Comparison of ENCODE assay signal across 19 mouse cellular contexts in genomic region chr16:90359750-90360149, GRCm38 (mm10). TPM values are rescaled to one million over a fixed set of nuclear protein-coding genes. Genes with fewer than 3 reads are reported as not detected.
A peak's percentile ranks its signal among the peaks of the same experiment; 100 is the strongest.
DNase-seq lines count a peak whose midpoint lies in the region; ATAC-seq and TF ChIP-seq lines count a peak whose summit lies in the region.
"Had no signal": no experiment of that assay in that cellular context is flagged by ENCODE, and none has a peak within 500 bp of the region (broad histone marks: within the 10 kb centered on the region; RNA-seq: fewer than 3 reads in every experiment).

No protein-coding gene starts in this region.

- H3K9ac ChIP-seq in forebrain, embryonic 13.5 days: no peak overlapping the region
- H3K9ac ChIP-seq in forebrain, postnatal 0 days: no peak overlapping the region
- H3K9ac ChIP-seq in heart, embryonic 14.5 days (ENCODE audit: low read length): peak overlapping the region; percentile 31
- H3K9ac ChIP-seq: hindbrain, embryonic 15.5 days; liver, embryonic 13.5 days; neural tube, embryonic 15.5 days had no signal

- H3K27ac ChIP-seq in forebrain, embryonic 13.5 days: 0 out of 2 replicates have a peak overlapping the region, but pooled peaks have one; percentile 2
- no peak overlapping the region for H3K27ac ChIP-seq in forebrain, postnatal 0 days (ENCODE audit: low read depth, low read length)
- H3K27ac ChIP-seq in heart, embryonic 14.5 days (replicated peaks in 1 of 2; ENCODE audit: control insufficient read depth in 1 of 2, insufficient read depth in 1 of 2, low read depth in 2 of 2, low read length in 2 of 2): peak overlapping the region; percentile 76 to 88; a peak in 3 of 4 replicates
- peak overlapping the region; percentile 34; the same call in 1 of the 2 replicates for H3K27ac ChIP-seq in limb, embryonic 10.5 days
- H3K27ac ChIP-seq: hindbrain, embryonic 15.5 days; liver, embryonic 13.5 days; midbrain, embryonic 10.5 days; neural tube, embryonic 15.5 days had no signal

- no peaks in the 10 kb centered on the region for H3K36me3 ChIP-seq in forebrain, embryonic 13.5 days (ENCODE audit: poor library complexity, severe bottlenecking)
- no peaks in the 10 kb centered on the region for H3K36me3 ChIP-seq in forebrain, postnatal 0 days (ENCODE audit: insufficient read depth)
- H3K36me3 ChIP-seq in heart, embryonic 14.5 days (ENCODE audit: control insufficient read depth, insufficient read depth, low read length): no peaks in the 10 kb centered on the region
- no peaks in the 10 kb centered on the region for H3K36me3 ChIP-seq in limb, embryonic 10.5 days
- H3K36me3 ChIP-seq: hindbrain, embryonic 15.5 days; liver, embryonic 13.5 days; midbrain, embryonic 10.5 days; neural tube, embryonic 15.5 days had no signal

- WGBS in forebrain, embryonic 13.5 days: 18% methylated on average over 4 of the region's 4 CpGs
- WGBS in forebrain, postnatal 0 days: 8% methylated on average over 4 of the region's 4 CpGs
- WGBS in heart, embryonic 14.5 days: 18% methylated on average over 4 of the region's 4 CpGs
- 27% methylated on average over 4 of the region's 4 CpGs for WGBS in limb, embryonic 10.5 days

- TF ChIP-seq CTCF in forebrain, postnatal 0 days (IDR thresholded peaks at IDR 0.05; ENCODE audit: low read depth): no peak

- H3K4me2 ChIP-seq in forebrain, embryonic 13.5 days: no peak overlapping the region
- H3K4me2 ChIP-seq in forebrain, postnatal 0 days (ENCODE audit: low read depth): no peak overlapping the region
- peak overlapping the region; percentile 53 for H3K4me2 ChIP-seq in heart, embryonic 14.5 days (ENCODE audit: low read length)
- H3K4me2 ChIP-seq: hindbrain, embryonic 15.5 days; liver, embryonic 13.5 days; neural tube, embryonic 15.5 days had no signal

- no peak for ATAC-seq in forebrain, embryonic 13.5 days
- ATAC-seq in forebrain, postnatal 0 days: no peak
- ATAC-seq in heart, embryonic 14.5 days (ENCODE audit: insufficient number of reproducible peaks, insufficient read depth, low FRiP score, low read depth): no peak

- no peak overlapping the region for H3K4me3 ChIP-seq in forebrain, embryonic 13.5 days
- H3K4me3 ChIP-seq in forebrain, postnatal 0 days (ENCODE audit: low read depth, low read length): no peak overlapping the region
- H3K4me3 ChIP-seq in heart, embryonic 14.5 days (ENCODE audit: control insufficient read depth in 1 of 2, insufficient read depth in 1 of 2, low read depth in 1 of 2, low read length in 2 of 2): no peak overlapping the region
- H3K4me3 ChIP-seq in limb, embryonic 10.5 days: no peak overlapping the region
- H3K4me3 ChIP-seq: hindbrain, embryonic 15.5 days; liver, embryonic 13.5 days; midbrain, embryonic 10.5 days; neural tube, embryonic 15.5 days had no signal

- no peak for DNase-seq in forebrain, postnatal 0 days
- no peak for DNase-seq in heart, postnatal 4 days
- DNase-seq in R1 (ENCODE audit: low read depth, low spot score): peak; percentile 48
- DNase-seq in limb, embryonic 10.5 days (ENCODE audit: low spot score): no peak
- no peak for DNase-seq in thymus, postnatal 25 days
- DNase-seq in cerebellum, adult 9-10 months: no peak
- DNase-seq: adrenal gland, adult 2 months; B cell, adult 2 months; cerebellum, adult 8-10 months; gastrocnemius, postnatal 14 days; kidney, adult 11 months; kidney, postnatal 10 days; liver, embryonic 13.5 days; right cerebral cortex, postnatal 4 days had no signal

- peaks cover 13% of the 10 kb centered on the region for H3K4me1 ChIP-seq in forebrain, embryonic 13.5 days
- 0 out of 2 replicates have a peak, but pooled peaks cover 6% of the 10 kb centered on the region for H3K4me1 ChIP-seq in forebrain, postnatal 0 days (ENCODE audit: insufficient read depth)
- peaks cover 20 to 28% of the 10 kb centered on the region in 2 experiments for H3K4me1 ChIP-seq in heart, embryonic 14.5 days (ENCODE audit: control insufficient read depth in 2 of 2, insufficient read depth in 2 of 2, low read length in 2 of 2)
- H3K4me1 ChIP-seq in limb, embryonic 10.5 days: peaks cover 60% of the 10 kb centered on the region
- H3K4me1 ChIP-seq: liver, embryonic 13.5 days had no signal

- H3K9me3 ChIP-seq in forebrain, embryonic 13.5 days (replicated peaks): no peaks in the 10 kb centered on the region
- H3K9me3 ChIP-seq in forebrain, postnatal 0 days (ENCODE audit: low read length): no peaks in the 10 kb centered on the region
- no peaks in the 10 kb centered on the region for H3K9me3 ChIP-seq in heart, embryonic 14.5 days (ENCODE audit: control insufficient read depth, low read length)
- no peaks in the 10 kb centered on the region for H3K9me3 ChIP-seq in limb, embryonic 10.5 days (replicated peaks)
- H3K9me3 ChIP-seq: hindbrain, embryonic 15.5 days; liver, embryonic 13.5 days; midbrain, embryonic 10.5 days; neural tube, embryonic 15.5 days had no signal

- no peaks in the 10 kb centered on the region for H3K27me3 ChIP-seq in forebrain, embryonic 13.5 days
- no peaks in the 10 kb centered on the region for H3K27me3 ChIP-seq in forebrain, postnatal 0 days (ENCODE audit: insufficient read depth, low read length)
- H3K27me3 ChIP-seq in heart, embryonic 14.5 days (ENCODE audit: control insufficient read depth, insufficient read depth, low read length): no peaks in the 10 kb centered on the region
- H3K27me3 ChIP-seq in limb, embryonic 10.5 days (ENCODE audit: low read depth, poor library complexity, severe bottlenecking): no peaks in the 10 kb centered on the region
- H3K27me3 ChIP-seq: hindbrain, embryonic 15.5 days had no signal

RNA-seq across cellular contexts. Expression of gene Hunk, which starts 26.1 kb away (rescaled TPM):
- 10.3 and 11.1 TPM in 2 replicates for polyA plus RNA-seq in forebrain, embryonic 13.5 days (2015; fragmentation: Nextera tagmentation; extraction: Ambion mirVana)
- 12.9 and 20.6 TPM in 2 replicates for total RNA-seq in forebrain, postnatal 0 days (2014; rRNA removed)
- 4.2 and 5.2 TPM in 2 replicates for polyA plus RNA-seq in forebrain, postnatal 0 days (2015; fragmentation: Nextera tagmentation; extraction: Ambion mirVana)
- polyA plus RNA-seq in heart, embryonic 14.5 days (2014; fragmentation: Nextera tagmentation; extraction: Ambion mirVana): 9.7 and 10.4 TPM in 2 replicates
- total RNA-seq in heart, postnatal 4 days (2021): 1 to 10 TPM; 7.2 to 8.4 TPM
- polyA plus RNA-seq in limb, embryonic 10.5 days (2016; fragmentation: Nextera tagmentation; extraction: Ambion mirVana): 17.5 and 23.0 TPM in 2 replicates
